Mouse (Mus musculus): ENCODE data around the gene Sema5a. TPM values are rescaled to one million over a fixed set of nuclear protein-coding genes. Genes with fewer than 3 reads are reported as not detected.

Gene Sema5a
- total RNA-seq, 2 experiments from 2014 or later: 13.3 to 13.6 TPM

Other genes with a start within 250 kb of the Sema5a start
- not detected for gene Tas2r119, start 67.5 kb upstream of the Sema5a start, total RNA-seq (2021)

All from adrenal gland, adult 18-20 months (tissue).